Mouse (Mus musculus) frontal cortex, adult (tissue): ENCODE data around the gene Fgd3.

Experiments used
- ATAC-seq: cut with Nextera tagmentation; 2 replicates; pipeline ENCODE4 v1.9.2; 2017; ENCODE audit warnings: mild to moderate bottlenecking, moderate library complexity, mixed read lengths; ENCODE audit not compliant: low TSS enrichment

Gene Fgd3

DNA sequence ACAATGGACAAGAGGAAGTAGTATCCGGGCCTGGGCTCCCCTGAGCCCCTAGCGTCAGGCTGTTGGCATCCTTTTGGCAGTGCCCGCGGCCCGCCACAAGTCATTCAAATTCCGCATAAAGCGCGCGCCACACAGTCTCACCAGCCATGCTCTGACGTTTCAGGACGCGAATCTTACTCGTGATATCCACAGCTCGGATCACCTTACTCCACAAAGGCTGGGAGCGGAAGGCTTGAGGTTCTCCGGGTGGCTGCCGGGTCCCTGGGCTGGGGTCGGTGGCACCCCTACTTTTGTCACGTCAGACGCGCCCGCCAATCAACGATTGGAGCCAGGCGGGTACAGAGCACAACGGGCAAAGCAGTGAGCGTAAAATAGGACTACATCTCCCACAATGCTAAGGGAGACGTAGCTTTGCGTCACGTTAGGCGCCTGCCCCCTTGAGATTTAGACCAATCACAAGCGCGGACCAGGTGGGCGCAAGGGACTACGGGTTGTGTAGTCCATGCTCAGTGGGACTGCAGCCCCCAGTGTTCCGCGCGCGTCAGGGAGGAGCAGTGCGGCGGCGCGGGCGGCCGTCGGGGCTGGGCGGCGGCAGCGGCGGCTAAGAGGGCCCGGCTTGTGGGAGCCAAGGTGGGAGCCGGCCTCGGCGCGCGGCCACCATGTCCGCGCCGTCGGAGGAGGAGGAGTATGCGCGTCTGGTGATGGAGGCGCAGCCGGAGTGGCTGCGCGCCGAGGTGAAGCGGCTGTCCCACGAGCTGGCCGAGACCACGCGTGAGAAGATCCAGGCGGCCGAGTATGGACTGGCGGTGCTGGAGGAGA lies 21.1 kb upstream of the Fgd3 start, which contains the start of gene Bicd2:
Gene Bicd2 (plus strand): TSS at position 574 of the 819 bp plus-strand sequence.
- peak; percentile 95 for ATAC-seq

DNA sequence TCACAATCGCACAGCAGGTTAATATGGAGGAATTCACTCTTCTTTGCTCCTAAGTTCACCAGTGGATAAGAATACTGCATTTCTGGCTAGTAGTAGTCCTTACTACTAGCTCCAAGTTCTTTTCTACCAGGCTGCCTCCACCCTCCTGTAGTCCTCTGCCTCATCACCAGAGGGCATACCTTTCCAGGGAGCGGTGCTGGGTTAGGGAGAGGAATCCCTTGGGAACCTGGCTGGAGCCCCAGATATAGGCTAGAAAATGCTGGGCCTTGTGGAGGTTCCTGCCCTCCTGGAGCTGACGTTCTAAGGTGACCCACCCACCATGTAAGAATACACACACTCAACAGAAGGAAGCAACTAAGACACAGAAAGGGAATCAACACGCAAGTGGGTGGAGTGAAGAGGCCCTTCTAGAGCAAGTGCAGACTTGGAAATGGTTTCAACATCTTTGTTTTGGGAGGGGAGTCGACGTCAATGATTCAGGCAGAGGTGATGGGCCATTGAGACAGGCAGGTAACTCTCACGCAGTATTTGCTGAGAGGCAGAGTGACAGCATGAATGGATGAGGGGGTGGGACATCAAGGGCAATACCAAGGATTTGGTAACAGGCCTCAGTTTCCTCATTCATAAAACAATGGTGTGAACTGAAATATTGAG lies 18.9 kb upstream of the Fgd3 start:
- 0 out of 2 replicates have a peak, but pooled peaks have one; percentile 35 for ATAC-seq

- peak; percentile 33 for ATAC-seq
Measured at GRCm38 (mm10) chr13:49335077-49335982, 15.2 kb upstream of the Fgd3 start.

GRCm38 (mm10) chr13:49333250-49333649 lies 13.1 kb upstream of the Fgd3 start:
- ATAC-seq: no peak

DNA sequence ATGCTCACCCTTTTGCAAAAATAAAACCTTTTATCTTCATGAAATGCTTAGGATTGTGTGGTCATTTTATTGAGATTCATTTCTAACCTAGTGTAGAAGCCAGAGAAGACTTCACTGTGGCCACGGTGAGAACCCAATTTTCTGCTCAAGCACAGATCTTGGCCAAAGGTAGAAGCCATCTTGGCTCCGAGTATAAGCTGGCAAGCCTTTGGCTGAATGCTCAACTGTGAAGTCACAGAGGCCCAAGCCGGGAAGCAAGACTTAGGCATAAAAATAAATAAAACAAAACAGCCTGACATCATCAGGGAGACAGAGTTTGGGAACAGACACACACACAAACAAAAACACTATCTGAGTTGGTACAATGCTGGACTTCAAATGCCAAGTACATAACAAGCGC lies 8.0 kb upstream of the Fgd3 start:
- ATAC-seq: no peak

GRCm38 (mm10) chr13:49326246-49327206 lies 6.4 kb upstream of the Fgd3 start:
- no peak for ATAC-seq

DNA sequence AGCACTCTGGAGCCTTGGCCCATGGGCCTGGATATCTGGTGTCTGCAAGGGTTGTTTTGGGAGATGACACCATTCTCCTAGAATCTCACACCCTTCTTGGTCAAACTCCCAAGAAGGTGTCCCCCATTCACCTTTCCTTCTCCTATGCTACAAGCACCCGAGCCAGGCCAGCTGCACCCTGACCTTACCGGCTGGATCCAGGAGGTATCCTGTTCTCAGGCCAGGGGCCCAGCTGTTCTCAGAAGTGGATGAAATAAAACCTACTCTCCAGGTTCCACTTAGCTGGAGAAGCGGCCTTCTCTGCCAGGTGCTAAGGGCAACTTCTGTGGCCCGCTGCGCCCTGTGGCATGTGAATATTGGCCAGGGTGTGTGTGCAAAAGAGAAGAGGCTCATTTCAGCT lies 4.8 kb upstream of the Fgd3 start:
- ATAC-seq: no peak

DNA sequence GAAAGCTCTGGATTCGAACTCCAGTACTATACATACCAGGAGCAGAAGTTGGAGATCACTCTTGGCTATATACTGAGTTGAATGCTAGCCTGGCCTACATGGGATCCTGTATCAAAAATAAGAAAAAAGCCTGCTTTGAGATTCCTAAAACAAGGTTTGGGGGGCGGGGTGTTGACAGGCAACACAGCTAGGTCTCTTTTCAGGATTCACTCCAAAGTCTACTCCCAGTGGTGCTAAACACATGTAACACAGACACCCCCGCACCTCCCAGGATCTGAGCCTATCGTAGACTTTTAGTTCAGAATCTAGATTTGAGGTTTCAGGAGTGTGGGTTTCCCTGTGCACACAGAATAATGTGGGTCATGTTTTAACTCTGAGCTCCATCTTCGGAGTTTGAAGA lies 2.6 kb upstream of the Fgd3 start:
- peak; percentile 75 for ATAC-seq

GRCm38 (mm10) chr13:49322169-49322568 lies 2.1 kb upstream of the Fgd3 start:
- ATAC-seq: peak; percentile 24

- ATAC-seq: no peak
Measured at GRCm38 (mm10) chr13:49321452-49321851, 1.3 kb upstream of the Fgd3 start.

DNA sequence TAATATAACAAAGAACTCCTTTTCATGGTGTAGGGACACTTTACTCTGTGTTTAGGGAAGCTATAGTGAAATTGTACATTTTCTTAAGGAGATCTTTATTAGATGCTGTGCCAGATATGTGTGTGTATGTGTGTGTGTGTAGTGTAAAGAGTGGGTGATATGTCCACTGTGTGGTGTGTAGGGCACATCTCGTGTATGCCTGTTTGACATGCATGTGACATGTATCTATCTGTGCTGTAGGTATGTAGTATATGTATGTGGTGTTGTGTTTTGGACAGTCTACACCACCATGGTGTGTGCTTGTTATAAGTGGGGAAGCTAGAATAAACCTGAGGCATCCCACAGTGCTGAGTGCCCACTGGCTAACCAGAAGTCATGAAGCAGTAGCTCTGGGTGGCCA lies 403 bp upstream of the Fgd3 start:
- no peak for ATAC-seq

DNA sequence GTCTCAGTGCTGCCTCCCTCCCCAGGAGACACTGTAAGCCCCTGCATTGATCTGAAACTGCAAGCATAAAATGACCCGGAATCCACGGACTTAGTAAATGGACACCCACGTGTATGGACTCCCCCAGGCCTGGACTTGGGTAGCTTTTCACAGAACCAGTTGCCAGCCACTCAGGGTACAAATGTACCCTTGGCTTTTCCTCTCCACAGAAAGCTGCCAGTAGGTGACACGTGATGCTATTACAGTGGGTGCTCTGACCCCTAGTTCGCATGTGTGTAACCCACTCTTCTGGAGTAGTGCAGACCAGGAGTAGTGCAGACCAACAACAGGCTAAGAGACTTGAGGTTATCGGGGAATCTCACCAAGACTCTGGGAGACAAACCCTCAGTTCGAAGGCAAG lies 2.2 kb downstream of the Fgd3 start:
- ATAC-seq: no peak

DNA sequence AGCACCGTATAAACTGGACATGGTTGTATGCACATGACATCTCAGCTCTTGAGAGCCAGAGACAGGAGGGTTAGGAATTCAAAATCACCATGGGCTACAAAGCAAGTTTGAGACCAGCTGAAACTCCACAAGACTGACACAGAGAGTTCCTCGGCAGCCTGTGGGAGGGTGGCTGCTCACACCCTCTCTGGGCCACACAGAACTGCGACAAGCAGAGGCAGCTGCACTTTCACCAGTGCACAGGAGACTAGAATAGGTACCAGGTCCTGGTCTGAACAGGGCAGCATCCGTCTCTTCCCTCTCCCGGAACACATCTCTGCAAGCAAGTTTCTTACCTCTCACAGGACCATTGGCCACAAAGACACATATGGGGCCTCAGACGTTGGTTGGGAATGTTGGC lies 2.6 kb downstream of the Fgd3 start:
- no peak for ATAC-seq

- ATAC-seq: no peak
Measured at GRCm38 (mm10) chr13:49316386-49317162, 3.5 kb downstream of the Fgd3 start.

DNA sequence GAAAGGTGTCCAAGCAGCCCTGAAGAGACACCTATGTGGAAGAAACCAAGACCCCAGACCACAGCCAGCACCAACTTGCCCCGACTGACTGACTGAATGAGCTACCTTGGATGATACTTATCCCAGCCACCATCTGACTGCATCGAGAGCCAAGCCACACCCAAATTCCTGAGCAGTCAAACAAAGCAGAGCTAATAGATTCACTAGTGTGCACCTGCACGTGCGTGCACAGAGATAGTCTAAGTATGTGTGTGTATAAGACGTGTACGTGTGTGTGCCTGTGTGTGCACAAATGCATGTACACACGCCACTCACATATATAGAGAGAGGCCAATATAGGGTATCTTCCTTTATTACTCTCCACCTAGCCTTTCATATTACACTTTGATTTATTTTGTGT lies 8.5 kb downstream of the Fgd3 start:
- no peak for ATAC-seq

- no peak for ATAC-seq
Measured at GRCm38 (mm10) chr13:49309501-49309900, 10.6 kb downstream of the Fgd3 start.

DNA sequence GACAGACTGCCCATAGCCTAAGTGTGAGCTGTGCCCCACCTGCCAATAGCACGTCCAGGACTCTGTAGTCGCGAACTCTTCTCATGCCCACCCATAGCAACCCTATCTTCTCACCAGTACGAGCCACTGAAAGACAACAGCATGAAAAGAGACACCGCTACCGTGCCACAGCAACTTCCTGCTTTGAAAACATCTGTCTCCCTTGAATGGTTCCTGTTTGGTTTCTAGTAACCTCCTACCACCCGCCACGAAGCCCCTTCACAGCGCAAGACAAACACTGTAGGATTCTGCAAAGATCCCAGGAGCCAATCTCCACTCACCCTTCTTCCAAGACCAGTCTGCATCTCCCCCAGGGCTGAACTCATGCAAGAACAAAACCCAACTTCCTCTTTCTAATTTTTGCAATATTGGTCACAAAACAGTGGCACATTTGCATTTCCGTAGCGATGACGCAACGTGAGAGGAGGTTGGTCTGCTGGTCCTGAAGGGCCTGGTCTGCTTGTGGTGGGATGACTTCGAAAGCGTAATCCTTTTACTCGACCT lies 11.2 kb downstream of the Fgd3 start:
- no peak for ATAC-seq

- no peak for ATAC-seq
Measured at GRCm38 (mm10) chr13:49308206-49308605, 11.9 kb downstream of the Fgd3 start.

DNA sequence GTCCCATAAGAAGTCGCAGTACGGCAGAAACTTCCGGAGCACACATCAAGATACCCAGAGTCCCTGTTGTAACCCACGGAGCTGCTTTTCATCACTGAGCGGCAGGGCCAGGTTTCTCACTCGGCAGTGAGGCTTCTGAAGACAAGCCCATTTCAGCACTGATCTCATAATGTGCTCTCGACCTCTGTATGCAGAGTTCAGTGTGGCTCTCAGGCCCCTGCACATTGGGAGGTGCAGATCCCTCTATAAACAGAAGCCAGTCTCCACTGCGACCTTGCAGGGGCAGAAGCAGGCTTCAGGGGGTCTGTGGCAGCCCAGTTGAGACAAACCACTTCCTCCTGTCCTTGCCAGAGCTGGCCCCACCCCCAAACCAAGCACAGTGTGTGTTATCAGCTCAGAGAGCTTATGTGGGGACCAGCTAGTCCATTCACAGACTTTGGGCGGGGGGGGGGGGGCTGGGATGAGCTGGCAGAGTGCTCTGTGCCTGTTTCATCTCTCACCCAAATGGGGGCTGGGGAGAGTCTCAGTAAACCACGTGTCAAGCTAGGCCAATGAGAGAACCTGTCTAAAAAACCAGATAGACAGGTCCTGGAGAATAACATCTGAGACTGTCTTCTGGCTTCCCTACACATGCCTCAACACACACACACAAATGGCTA lies 12.7 kb downstream of the Fgd3 start:
- ATAC-seq: peak; percentile 14; the same call in 1 of the 2 replicates
